Mouse (Mus musculus) small intestine, adult 2 months (tissue): ENCODE measurements around the gene Prss38.

Experiments used
- CTCF ChIP-seq: fragments of 200-500 bp; IDR thresholded peaks from 2 replicates; pipeline ENCODE4 v1.5.1; 2012; ENCODE audit warnings: low read depth, mild to moderate bottlenecking, control low read depth, inconsistent platforms, low read length, moderate library complexity, mixed read lengths; ENCODE audit not compliant: insufficient replicate concordance, insufficient read length; ENCODE audit errors: extremely low read depth
- POLR2A ChIP-seq: fragments of 200-500 bp; IDR thresholded peaks from 2 replicates; pipeline ENCODE4 v1.6.1; 2012; ENCODE audit warnings: low read depth, mild to moderate bottlenecking, control low read depth, inconsistent platforms, low read length, moderate library complexity

- TF ChIP-seq CTCF, result no peak
- TF ChIP-seq POLR2A, result no peak
These were observed 22.3 kb upstream of the Prss38 start for GRCm38 (mm10) chr11:59397536-59398371.
